Mouse (Mus musculus): ENCODE results near the gene Anxa7. TPM values are rescaled to one million over a fixed set of nuclear protein-coding genes. Genes with fewer than 3 reads are reported as not detected.
A peak's percentile ranks its signal among the peaks of the same experiment; 100 is the strongest.

Gene Anxa7
- polyA plus RNA-seq (2012; rRNA removed): 72.6 TPM in 2 replicates

GRCm38 (mm10) chr14:20479291-20480194 lies at the start of gene Anxa7:
TSS of gene Anxa7 (minus strand) at chr14:20480133.
- peak; percentile 56 to 73 for DNase-seq (ENCODE audit: extremely low spot score in 1 of 2, low spot score in 1 of 2)

GRCm38 (mm10) chr14:20529643-20530042 lies 49.7 kb upstream of the Anxa7 start:
- DNase-seq (ENCODE audit: extremely low spot score in 1 of 2, low spot score in 1 of 2): no peak

- DNase-seq (ENCODE audit: extremely low spot score in 1 of 2, low spot score in 1 of 2): peak in 1 of 2 experiments; percentile 40
Measured at GRCm38 (mm10) chr14:20520179-20520578, 40.2 kb upstream of the Anxa7 start.

DNA sequence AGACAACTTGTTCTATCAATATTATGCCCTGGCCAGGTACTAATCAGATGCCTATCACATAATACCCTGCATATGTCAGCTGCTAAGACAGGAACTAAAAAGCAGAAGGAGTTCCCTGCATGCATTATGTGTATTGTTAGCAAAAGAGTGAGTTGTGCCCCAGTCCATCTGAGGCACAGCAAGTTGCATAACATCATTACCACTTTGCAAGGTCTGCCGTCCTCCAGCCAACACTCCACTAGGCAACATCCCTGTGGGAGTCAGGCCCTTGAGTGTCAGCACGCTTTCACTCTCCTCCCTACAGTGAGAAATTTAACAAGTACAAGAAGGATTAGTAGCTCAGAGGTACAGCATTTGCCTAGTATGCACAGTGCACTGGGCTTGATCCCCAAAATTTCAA lies 28.5 kb upstream of the Anxa7 start:
- DNase-seq (ENCODE audit: extremely low spot score in 1 of 2, low spot score in 1 of 2): peak in 1 of 2 experiments; percentile 19

DNA sequence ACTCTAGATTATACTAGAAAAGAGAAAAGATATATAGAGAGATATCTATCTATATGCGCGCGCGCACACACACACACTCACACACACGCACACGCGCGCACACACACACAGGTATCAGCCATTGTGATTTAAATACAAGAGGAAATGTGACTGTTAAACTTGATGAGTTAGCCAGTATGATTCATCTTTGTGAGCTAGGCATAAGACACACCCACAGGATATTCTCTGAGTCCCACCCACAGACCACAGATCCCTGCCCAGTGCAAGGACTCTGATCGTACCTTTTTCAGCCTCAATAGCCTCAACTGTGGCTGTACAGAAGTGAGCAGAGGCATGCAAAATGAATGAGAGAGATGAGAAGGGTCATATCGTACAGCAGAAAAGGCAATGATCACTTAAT lies 23.0 kb upstream of the Anxa7 start:
- no peak for DNase-seq (ENCODE audit: extremely low spot score in 1 of 2, low spot score in 1 of 2)

GRCm38 (mm10) chr14:20499982-20500381 lies 20.0 kb upstream of the Anxa7 start:
- DNase-seq (ENCODE audit: extremely low spot score in 1 of 2, low spot score in 1 of 2): no peak

DNA sequence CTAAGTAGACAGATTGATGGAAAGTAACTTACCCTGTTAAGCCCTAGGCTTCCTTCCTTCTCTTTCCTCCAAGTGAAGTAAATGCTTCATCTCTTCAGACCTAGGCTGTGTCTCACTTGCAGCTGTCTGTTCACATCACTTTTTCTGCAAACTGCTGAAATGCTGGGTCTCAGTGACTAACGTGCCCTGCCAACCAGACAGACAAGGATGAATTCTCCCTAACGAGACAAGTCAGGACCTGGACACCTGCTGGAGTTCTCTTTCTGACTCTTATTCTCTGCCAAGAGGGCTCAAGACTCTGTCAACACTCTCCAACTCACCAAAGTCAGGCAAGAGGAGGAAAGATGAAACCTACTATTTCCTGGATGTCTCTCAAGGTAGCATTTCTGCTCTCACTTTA lies 16.7 kb upstream of the Anxa7 start, which contains the start of gene Mss51:
Mss51 (minus strand) TSS at position 299 of the 400 bp plus-strand sequence.
- DNase-seq (ENCODE audit: extremely low spot score in 1 of 2, low spot score in 1 of 2): no peak

DNA sequence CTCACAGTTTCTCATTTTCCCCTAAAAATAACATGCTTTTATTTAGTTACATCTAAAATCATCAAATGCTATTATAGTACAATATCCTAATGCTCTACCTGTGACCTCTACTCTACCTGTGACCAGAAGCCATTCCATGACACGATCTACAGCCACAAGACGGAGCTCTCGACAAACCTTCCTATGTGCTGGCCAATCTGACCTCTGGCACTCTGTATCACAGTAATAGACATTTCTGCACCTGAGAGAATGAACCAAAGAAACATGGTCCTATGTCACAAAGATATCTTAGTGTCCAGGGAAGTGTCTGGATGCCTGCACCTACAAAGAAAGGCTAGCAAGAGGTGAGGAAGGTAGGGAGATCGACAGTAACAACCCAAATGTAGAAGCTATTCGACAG lies 6.1 kb upstream of the Anxa7 start:
- DNase-seq (ENCODE audit: extremely low spot score in 1 of 2, low spot score in 1 of 2): no peak

DNA sequence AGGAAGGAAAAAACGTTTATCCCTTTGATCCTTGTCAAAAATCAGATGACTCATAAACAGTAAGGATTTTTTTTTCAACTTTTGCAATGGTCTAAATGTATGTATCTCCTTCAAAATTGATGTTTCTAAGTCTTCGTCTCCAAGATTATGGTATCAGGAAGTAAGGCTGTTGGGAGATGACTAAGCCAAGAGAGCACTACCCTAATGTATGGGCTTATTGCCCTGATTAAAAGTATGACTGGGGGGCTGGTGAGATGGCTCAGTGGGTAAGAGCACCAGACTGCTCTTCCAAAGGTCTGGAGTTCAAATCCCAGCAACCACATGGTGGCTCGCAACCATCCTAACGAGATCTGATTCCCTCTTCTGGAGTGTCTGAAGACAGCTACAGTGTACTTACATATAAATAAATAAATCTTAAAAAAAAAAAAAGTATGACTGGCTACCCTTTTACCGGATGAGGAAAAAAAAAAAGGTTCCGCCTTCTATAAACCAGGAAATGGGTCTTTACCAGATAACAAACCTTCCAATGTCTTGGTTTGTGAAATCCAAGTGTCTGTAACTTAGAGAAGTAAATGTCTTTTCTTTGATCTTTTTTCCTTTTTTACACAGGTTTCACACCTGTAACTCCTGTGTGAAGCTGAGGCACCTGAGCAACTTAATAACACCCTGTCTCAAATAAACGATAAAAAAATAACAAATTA lies 2.3 kb upstream of the Anxa7 start:
- DNase-seq (ENCODE audit: extremely low spot score in 1 of 2, low spot score in 1 of 2): no peak

- DNase-seq (ENCODE audit: extremely low spot score in 1 of 2, low spot score in 1 of 2): no peak
Measured at GRCm38 (mm10) chr14:20481211-20481610, 1.3 kb upstream of the Anxa7 start.

DNA sequence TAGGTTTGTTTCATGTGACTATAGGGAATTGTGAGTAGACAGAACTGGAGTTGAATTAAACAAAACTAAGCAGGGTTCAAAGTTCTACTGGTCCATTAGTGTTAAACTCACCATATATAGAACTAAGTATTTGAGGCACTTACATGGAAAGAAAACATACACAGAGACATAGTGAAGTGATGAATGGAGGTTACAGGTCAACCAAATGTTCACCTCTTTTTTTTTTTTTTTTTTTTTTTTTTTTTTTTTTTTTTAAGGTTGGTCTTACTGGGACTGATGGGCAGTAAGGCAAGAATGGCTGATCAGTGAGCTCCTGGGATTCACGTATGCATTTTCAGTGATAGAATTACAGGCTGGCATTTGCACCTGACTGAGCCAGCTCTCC lies 254 bp upstream of the Anxa7 start:
- DNase-seq (ENCODE audit: extremely low spot score in 1 of 2, low spot score in 1 of 2): no peak

GRCm38 (mm10) chr14:20478801-20479200 lies 1.1 kb downstream of the Anxa7 start:
- peak in 1 of 2 experiments; percentile 22 for DNase-seq (ENCODE audit: extremely low spot score in 1 of 2, low spot score in 1 of 2)

DNA sequence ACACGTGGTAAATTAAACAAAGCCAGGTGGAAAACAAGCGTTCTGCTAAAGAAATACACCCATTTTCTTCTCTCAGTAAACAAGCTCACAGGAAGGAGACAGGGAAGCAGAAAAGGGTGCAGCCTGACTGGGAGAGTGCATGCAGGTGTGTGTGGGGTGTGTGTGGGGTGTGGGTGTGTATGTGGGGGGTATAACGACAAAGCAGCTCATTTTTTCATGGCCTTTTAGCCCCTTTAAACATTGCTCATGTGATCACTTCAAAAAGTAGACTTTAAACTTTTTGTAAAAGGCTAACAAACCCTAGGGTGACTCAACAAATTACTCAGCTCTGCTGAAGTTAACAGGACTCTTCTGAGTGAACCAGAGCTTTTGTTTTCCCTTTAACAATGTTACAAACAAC lies 1.5 kb downstream of the Anxa7 start:
- no peak for DNase-seq (ENCODE audit: extremely low spot score in 1 of 2, low spot score in 1 of 2)

- DNase-seq (ENCODE audit: extremely low spot score in 1 of 2, low spot score in 1 of 2): no peak
Measured at GRCm38 (mm10) chr14:20477261-20478025, 2.5 kb downstream of the Anxa7 start.

DNA sequence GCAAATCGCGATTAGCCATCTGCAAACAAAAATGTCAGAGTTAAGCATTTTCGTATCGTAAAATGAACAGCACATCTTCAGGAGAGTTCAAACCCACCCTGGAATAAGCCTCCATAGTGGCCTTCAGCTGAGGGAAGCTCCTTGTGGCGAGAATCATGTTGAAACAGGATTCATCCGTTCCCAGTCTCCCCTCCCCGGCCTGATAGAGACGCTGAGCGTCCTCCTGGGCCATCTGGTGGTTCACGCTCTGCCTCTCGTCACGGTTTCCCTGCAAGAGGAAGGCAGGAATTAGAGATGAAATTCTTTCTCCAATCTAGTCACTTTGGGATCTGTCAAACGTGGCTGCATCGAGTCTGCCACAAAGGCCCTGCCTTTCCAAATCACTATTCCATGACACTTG lies 19.7 kb downstream of the Anxa7 start:
- DNase-seq (ENCODE audit: extremely low spot score in 1 of 2, low spot score in 1 of 2): no peak

DNA sequence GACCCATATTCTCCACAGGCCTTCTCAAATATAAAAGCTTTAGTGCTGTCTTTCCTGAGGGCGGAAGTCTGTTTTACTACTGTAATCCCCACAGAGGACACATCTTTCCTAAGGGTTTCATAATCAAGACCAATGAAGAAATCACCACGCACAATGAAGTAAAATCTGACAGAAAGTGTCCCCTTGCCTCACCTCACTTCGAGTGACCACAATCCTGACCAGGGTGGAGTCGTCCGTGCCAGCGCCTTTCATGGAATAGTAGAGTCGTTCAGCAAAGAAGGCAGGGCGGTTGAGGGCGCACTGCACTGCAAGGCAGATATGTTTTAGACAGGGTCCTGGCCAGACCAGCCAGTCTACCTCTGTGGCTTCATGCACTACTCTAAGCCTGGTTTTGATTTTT lies 21.6 kb downstream of the Anxa7 start:
- DNase-seq (ENCODE audit: extremely low spot score in 1 of 2, low spot score in 1 of 2): no peak

DNA sequence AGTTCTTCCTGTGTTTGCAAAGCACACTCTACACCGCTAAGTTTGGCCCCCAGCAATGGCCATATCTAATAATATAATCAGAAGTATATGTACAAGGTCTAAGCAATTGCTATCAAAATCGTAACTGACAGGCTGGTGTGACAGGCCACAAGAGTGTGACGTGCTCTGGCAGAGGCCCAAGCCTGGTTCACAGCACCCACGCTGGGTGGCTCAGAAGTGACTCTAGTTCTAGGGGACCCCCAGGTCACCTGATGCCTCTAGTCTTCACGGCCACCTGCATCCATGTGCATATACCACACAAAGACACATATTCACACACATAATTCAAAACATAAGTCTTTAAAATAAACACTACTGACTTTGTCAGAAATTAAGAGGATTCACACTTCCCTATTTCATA lies 27.0 kb downstream of the Anxa7 start:
- no peak for DNase-seq (ENCODE audit: extremely low spot score in 1 of 2, low spot score in 1 of 2)

GRCm38 (mm10) chr14:20451765-20452331 lies 28.1 kb downstream of the Anxa7 start, which contains the start of gene Cfap70:
TSS of gene Cfap70 (minus strand) at chr14:20452226.
- peak; percentile 51 to 67 for DNase-seq (ENCODE audit: extremely low spot score in 1 of 2, low spot score in 1 of 2)

DNA sequence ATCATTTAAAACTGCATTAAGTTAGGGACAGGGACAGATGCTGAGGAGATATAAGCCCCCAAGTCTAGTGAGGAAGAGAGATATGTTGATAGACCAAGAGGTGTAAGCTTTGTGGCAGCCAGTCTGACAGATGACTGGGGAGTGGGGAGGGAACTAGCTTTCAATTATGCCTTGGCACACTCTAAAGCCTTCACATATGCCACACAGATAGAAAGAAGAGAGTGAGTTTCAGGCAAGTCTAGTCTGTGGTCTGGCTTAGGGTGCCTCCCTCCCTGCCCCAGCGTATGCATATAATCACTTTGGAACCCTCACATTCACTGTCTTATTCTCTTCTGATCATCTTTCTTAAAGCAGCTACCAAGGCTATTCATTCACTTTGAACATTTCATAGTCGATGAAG lies 28.6 kb downstream of the Anxa7 start:
- DNase-seq (ENCODE audit: extremely low spot score in 1 of 2, low spot score in 1 of 2): no peak

GRCm38 (mm10) chr14:20447209-20447608 lies 32.7 kb downstream of the Anxa7 start:
- DNase-seq (ENCODE audit: extremely low spot score in 1 of 2, low spot score in 1 of 2): peak in 1 of 2 experiments; percentile 64

GRCm38 (mm10) chr14:20442252-20442651 lies 37.7 kb downstream of the Anxa7 start:
- DNase-seq (ENCODE audit: extremely low spot score in 1 of 2, low spot score in 1 of 2): no peak

All from frontal cortex, adult 2 months (tissue).